ENCODE assay signal across 9 mouse cellular contexts in genomic region chr1:132299744-132300143, GRCm38 (mm10). TPM values are rescaled to one million over a fixed set of nuclear protein-coding genes. Genes with fewer than 3 reads are reported as not detected.
DNase-seq lines count a peak whose midpoint lies in the region; ATAC-seq and TF ChIP-seq lines count a peak whose summit lies in the region.
"Had no signal": no experiment of that assay in that cellular context is flagged by ENCODE, and none has a peak within 500 bp of the region (broad histone marks: within the 10 kb centered on the region; RNA-seq: fewer than 3 reads in every experiment).

No protein-coding gene starts in this region.

- peak overlapping the region; percentile 73 for H3K4me3 ChIP-seq in kidney, adult 2 months (ENCODE audit: insufficient read depth, low read depth, low read length)
- peak overlapping the region; percentile 71 for H3K4me3 ChIP-seq in cerebellum, adult 2 months (replicated peaks; ENCODE audit: insufficient read depth, low read depth, low read length)
- peak overlapping the region; percentile 61 for H3K4me3 ChIP-seq in embryonic fibroblast, embryonic 13.5 days (ENCODE audit: insufficient read depth, low read length)
- peak overlapping the region; percentile 66 for H3K4me3 ChIP-seq in midbrain, embryonic 11.5 days (ENCODE audit: low read depth, low read length)

- intact Hi-C loops in left cerebral cortex, postnatal 14 days (cut with DNase I): loop anchor here (10.0 kb wide), 1 partner anchor 85 kb away; no protein-coding TSS in a partner anchor

- H3K27ac ChIP-seq in kidney, adult 2 months (ENCODE audit: insufficient read depth, low read depth, low read length): peak overlapping the region; percentile 78
- no peak overlapping the region for H3K27ac ChIP-seq in cerebellum, adult 2 months (ENCODE audit: insufficient read depth, low read length)
- no peak overlapping the region for H3K27ac ChIP-seq in embryonic fibroblast, embryonic 13.5 days (ENCODE audit: insufficient read depth, low read length)
- H3K27ac ChIP-seq in midbrain, embryonic 11.5 days (ENCODE audit: low read depth, low read length): no peak overlapping the region

- 76% methylated on average over 5 of the region's 5 CpGs for WGBS in kidney, adult 2 months
- WGBS in cerebellum, adult 2 months: 31% methylated on average over 5 of the region's 5 CpGs
- WGBS in midbrain, embryonic 11.5 days: 82% methylated on average over 5 of the region's 5 CpGs

- peak overlapping the region; percentile 99 for H3K4me2 ChIP-seq in midbrain, embryonic 11.5 days

- DNase-seq in kidney, adult 2 months: no peak
- no peak for DNase-seq in kidney, adult 11 months
- peak; percentile 56 to 67 for DNase-seq in cerebellum, adult 2 months
- no peak for DNase-seq in midbrain, embryonic 11.5 days (ENCODE audit: low spot score, missing footprints)
- DNase-seq in thymus, postnatal 36 days: no peak
- DNase-seq in left cerebral cortex, postnatal 14 days (ENCODE audit: low spot score in 2 of 2): no peak
- DNase-seq in thymus, postnatal 14 days: no peak

- no peaks in the 10 kb centered on the region for H3K9me3 ChIP-seq in midbrain, embryonic 11.5 days (ENCODE audit: control insufficient read depth, low read length)
- H3K9me3 ChIP-seq: G1E had no signal

- H3K36me3 ChIP-seq in kidney, adult 2 months (ENCODE audit: control insufficient read depth, insufficient read depth, low read length): no peaks in the 10 kb centered on the region
- H3K36me3 ChIP-seq in midbrain, embryonic 11.5 days (ENCODE audit: control insufficient read depth, insufficient read depth, low read length): no peaks in the 10 kb centered on the region
- H3K36me3 ChIP-seq: G1E had no signal

- TF ChIP-seq CTCF in kidney, adult 2 months (conservative IDR thresholded peaks at IDR 0.05; ENCODE audit: insufficient read depth, insufficient read length, low read depth, low read length): no peak
- TF ChIP-seq CTCF in cerebellum, adult 2 months (IDR thresholded peaks at IDR 0.05; ENCODE audit: borderline replicate concordance, insufficient read depth, low read depth, low read length): no peak
- no peak for TF ChIP-seq CTCF in embryonic fibroblast, embryonic 13.5 days (IDR thresholded peaks at IDR 0.05; ENCODE audit: borderline replicate concordance, insufficient read depth, low read length)

- TF ChIP-seq POLR2A in kidney, adult 2 months (IDR thresholded peaks at IDR 0.05; ENCODE audit: low read depth, low read length): no peak
- TF ChIP-seq POLR2A in cerebellum, adult 2 months (IDR thresholded peaks at IDR 0.05; ENCODE audit: borderline replicate concordance, insufficient read depth, low read length): no peak
- TF ChIP-seq POLR2A in embryonic fibroblast, embryonic 13.5 days (IDR thresholded peaks at IDR 0.05; ENCODE audit: low read depth, low read length): no peak

- no peaks in the 10 kb centered on the region for H3K27me3 ChIP-seq in kidney, adult 2 months (replicated peaks; ENCODE audit: control insufficient read depth, insufficient read depth, low read length)
- H3K27me3 ChIP-seq in cerebellum, adult 2 months (ENCODE audit: control insufficient read depth, insufficient read depth, low read length): no peaks in the 10 kb centered on the region
- peaks cover 8% of the 10 kb centered on the region; the same call in 1 of the 2 replicates for H3K27me3 ChIP-seq in midbrain, embryonic 11.5 days (ENCODE audit: control insufficient read depth, insufficient read depth, low read length)

- peak overlapping the region; percentile 91 for H3K9ac ChIP-seq in midbrain, embryonic 11.5 days (ENCODE audit: low read length)

- no peak for ATAC-seq in midbrain, embryonic 11.5 days (ENCODE audit: low FRiP score)

- peaks cover 11% of the 10 kb centered on the region for H3K4me1 ChIP-seq in kidney, adult 2 months (ENCODE audit: control insufficient read depth, insufficient read depth, low read length)
- peaks cover 22% of the 10 kb centered on the region for H3K4me1 ChIP-seq in cerebellum, adult 2 months (ENCODE audit: control insufficient read depth, insufficient read depth, low read length)
- peaks cover 12% of the 10 kb centered on the region for H3K4me1 ChIP-seq in embryonic fibroblast, embryonic 13.5 days (ENCODE audit: control insufficient read depth, insufficient read depth, low read length)
- peaks cover 38% of the 10 kb centered on the region for H3K4me1 ChIP-seq in midbrain, embryonic 11.5 days (ENCODE audit: control insufficient read depth, insufficient read depth, low read length)

RNA-seq across cellular contexts. Expression of gene Klhdc8a, which starts 1.3 kb away (rescaled TPM):
- 15.7 and 17.7 TPM in 2 replicates for polyA plus RNA-seq in kidney, adult 2 months (2012; rRNA removed)
- polyA plus RNA-seq in cerebellum, adult 2 months (2012; rRNA removed): 25.1 and 29.6 TPM in 2 replicates
- 10.5 and 16.1 TPM in 2 replicates for polyA plus RNA-seq in embryonic fibroblast, embryonic 13.5 days (2011; ENCODE audit: insufficient read length, low read depth, missing spikeins)
- 3.5 and 4.5 TPM in 2 replicates for polyA plus RNA-seq in midbrain, embryonic 11.5 days (2014; fragmentation: Nextera tagmentation; extraction: Ambion mirVana)
- total RNA-seq in left cerebral cortex, postnatal 14 days (2021): 10 to 100 TPM; 13.1 to 16.8 TPM
- polyA plus RNA-seq: G1E had no signal

RNA-seq across cellular contexts. Expression of gene Nuak2, which starts 16.2 kb away (rescaled TPM):
- 56.1 and 73.7 TPM in 2 replicates for polyA plus RNA-seq in kidney, adult 2 months (2012; rRNA removed)
- polyA plus RNA-seq in cerebellum, adult 2 months (2012; rRNA removed): 2.9 and 3.3 TPM in 2 replicates
- polyA plus RNA-seq in embryonic fibroblast, embryonic 13.5 days (2011; ENCODE audit: insufficient read length, low read depth, missing spikeins): 9.2 and 14.2 TPM in 2 replicates
- 100 and 105 TPM in 2 replicates for polyA plus RNA-seq in midbrain, embryonic 11.5 days (2014; fragmentation: Nextera tagmentation; extraction: Ambion mirVana)
- 1 to 10 TPM; 1.6 to 1.7 TPM for total RNA-seq in left cerebral cortex, postnatal 14 days (2021)
- polyA plus RNA-seq: G1E had no signal

Comparison
In these comparisons a context has a peak if more than half of its experiments do, and no peak if none do; other contexts are left out.
1. DNase-seq: peak in cerebellum, adult 2 months (2 of 2); none in kidney, adult 2 months (single experiment), kidney, adult 11 months (single experiment), midbrain, embryonic 11.5 days (single experiment), thymus, postnatal 36 days (0 of 2), left cerebral cortex, postnatal 14 days (0 of 2) and thymus, postnatal 14 days (single experiment).
2. Peak in every context shown above with its lines, with median percentiles within 50 percentile points of each other: H3K4me3 ChIP-seq.